Mouse (Mus musculus): ENCODE measurements around the gene Ak5.
A peak's percentile ranks its signal among the peaks of the same experiment; 100 is the strongest.

Ak5 gene

GRCm38 (mm10) chr3:152564516-152565113 is 103.5 kb downstream of the Ak5 start:
- DNase-seq (ENCODE audit: low spot score in 2 of 2): no peak

DNA sequence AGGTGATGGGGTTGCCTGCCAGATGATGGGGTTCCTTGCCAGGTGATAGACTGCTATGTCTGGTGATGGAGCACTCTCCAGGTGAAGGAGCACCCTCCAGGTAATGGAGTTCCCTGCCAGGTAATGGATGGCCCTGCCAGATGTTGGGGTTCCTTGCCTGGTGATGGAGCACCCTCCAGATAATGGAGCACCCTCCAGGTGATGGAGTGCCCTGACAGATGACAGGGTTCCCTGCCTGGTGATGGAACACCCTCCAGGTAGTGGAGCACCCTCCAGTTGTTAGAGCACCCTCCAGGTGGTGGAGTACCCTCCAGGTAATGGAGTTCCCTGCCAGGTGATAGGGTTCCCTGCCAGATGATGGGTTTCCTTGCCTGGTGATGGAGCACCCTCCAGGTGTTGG is 104.3 kb downstream of the Ak5 start:
- DNase-seq (ENCODE audit: low spot score in 2 of 2): no peak

DNA sequence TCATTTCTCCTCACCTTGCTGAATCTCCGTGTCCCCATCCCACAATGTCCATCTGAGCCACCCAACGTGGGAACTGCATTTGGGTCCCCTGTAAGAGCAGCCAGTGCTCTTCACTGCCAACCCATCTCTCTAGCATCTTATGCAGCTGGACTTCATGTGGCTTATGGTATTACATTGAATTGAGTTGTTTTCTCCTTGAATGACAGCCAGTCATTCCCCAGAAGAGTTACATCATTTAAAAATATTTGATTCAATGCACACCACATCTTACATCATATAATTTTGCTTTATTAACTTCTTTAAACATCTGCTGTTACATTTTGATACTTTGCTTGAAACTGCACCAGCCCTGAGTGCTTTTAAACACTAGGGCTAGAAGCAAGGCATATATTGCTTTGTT is 106.5 kb downstream of the Ak5 start:
- no peak for DNase-seq (ENCODE audit: low spot score in 2 of 2)

DNA sequence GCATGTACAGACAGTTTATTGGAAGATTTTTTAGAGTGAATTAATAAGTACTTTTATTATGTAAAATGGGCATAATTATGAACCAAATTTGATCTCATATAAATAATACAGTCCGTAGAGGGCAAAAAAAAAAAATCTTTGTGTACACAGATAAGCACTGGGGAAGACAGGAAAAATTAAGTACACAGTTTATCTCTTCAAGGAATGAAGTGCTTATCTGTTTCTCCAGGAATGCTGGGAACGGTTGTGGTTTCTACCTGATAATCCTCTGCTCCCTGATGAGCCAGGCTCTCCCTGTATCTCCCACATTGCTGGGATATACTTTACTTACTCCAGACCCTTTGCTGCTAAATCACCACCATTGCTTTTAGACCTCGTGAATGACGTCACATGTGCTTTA is 108.9 kb downstream of the Ak5 start:
- DNase-seq (ENCODE audit: low spot score in 2 of 2): no peak

DNA sequence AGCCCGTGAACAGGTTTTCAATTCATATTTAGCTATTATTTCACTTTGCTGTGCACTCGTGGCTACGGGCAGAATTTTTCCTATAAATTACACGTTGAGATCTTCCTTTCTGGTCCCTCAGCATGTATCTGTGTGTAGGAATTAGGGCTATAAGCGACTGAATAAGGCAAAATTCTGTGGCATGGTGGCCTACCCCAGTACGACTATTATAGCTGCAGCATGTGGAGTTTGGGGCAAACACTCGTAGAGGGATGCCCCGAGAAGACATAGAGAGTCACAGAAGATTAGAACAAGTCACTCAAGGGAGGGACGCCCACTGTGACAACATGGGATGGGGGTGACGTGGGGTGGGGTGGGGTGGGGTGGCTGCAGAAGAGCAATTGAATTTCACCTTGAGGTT is 110.1 kb downstream of the Ak5 start:
- DNase-seq (ENCODE audit: low spot score in 2 of 2): no peak

DNA sequence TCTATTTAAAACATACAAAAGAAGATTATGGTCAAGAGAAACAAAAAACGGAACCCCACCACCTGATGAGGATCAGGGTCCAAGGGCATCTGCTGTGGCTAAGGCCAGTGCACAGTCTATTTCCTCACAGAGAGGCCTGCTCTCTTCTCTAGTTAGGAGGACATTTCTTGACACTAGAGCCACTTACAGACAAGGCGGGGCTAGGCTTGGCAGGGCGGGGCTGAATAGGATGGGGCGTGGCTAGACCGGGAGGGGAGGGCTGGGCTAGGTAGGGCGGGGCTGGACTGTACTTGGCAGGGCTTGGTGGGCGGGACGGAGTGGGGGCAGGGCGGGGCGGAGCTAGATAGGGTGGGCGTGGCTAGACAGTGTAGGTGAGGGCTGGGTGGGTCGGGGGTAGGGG is 110.5 kb downstream of the Ak5 start:
- DNase-seq (ENCODE audit: low spot score in 2 of 2): peak; percentile 53

DNA sequence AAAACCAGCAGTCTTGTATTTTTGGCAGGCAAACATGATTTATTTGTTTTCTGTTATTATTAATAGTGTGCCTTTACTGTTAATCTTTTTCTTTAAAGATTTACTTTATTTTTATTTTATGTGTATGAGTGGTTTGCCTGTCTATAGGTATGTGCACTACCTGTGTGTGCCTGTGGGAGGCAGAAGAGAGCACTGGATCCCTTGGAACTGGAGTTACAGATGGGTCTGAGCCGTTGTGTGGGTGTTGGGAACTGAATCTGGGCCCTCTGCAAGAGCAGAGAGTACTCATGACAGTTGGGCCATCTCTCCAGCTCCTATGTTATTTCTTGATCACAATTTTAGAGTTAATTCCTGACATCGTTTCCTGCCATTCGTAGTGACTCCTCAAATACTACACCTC is 111.2 kb downstream of the Ak5 start:
- no peak for DNase-seq (ENCODE audit: low spot score in 2 of 2)

DNA sequence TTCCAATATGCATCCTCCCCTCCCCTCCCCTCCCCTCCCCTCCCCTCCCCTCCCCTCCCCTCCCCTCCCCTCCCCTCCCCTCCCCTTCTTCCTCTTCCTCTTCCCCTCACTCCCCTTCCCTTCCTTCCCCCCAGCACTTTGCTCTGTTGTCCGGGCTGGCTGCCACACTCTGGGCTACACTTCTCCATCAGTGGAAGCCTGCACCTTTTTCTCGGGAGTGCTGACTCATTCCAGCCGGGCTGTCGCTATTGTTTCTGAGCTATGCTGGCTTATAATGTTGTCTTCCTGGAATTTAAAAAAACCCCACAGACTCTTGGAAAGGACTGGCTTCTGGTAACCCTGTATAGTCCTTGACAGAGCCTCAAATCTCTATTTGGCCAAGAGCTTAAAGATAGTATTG is 111.7 kb downstream of the Ak5 start:
- no peak for DNase-seq (ENCODE audit: low spot score in 2 of 2)

DNA sequence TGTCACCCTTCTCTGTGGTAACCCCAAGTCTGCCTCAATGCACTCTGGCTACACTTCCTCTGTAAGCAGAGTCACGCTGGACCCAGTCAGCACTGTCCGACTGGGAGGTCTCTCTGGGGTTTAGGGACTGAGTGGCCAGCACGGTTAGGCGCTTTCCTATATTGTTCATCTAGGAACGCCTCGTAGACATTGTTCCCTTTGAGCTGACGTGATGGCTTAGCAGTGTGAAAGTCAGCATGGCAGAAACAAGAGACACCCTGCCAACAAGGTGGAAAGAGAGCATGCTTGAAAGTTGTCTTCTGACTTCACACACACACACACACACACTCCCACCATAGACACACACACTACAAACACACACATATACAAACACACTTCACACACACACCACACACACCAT is 112.9 kb downstream of the Ak5 start:
- DNase-seq (ENCODE audit: low spot score in 2 of 2): no peak

DNA sequence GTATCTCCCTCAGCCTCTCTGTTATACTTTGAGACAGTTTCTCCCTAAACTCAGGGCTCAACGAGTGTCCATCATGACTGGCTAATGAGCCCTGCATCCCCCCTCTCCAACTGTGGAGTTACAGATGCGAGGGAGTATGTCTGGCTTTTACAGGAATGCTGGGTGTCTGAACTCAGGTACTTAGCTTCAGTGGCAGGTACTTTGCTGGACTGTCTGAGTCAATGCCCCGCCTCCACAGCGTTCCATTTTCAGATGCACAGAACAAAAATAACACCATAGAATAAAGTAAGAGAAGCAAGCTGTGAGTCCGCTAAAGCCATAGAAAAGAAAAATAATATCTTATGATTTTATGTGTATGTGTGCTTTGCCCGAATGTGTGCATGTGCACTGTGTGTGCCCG is 113.8 kb downstream of the Ak5 start:
- DNase-seq (ENCODE audit: low spot score in 2 of 2): no peak

DNA sequence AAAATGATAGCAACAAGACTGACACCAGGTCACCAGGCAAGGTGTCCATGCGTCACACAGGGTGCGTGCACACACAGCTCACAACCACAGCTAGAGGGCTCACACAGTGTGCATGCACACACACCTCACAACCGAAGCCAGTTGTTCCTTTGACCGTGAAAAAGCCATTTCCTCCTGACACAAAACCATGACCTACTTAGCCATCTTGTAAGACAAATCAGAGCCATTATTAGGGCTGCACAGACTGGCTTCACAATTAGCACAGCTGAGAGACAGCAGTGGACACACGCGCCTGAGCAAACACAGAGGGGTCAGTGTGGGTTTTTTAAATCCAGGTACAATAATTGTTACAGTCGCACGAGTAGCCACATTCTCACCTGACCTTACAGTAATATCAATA is 115.5 kb downstream of the Ak5 start:
- no peak for DNase-seq (ENCODE audit: low spot score in 2 of 2)

- no peak for DNase-seq (ENCODE audit: low spot score in 2 of 2)
These were observed 117.5 kb downstream of the Ak5 start for GRCm38 (mm10) chr3:152550528-152551115.

- no peak for DNase-seq (ENCODE audit: low spot score in 2 of 2)
These were observed 118.1 kb downstream of the Ak5 start for GRCm38 (mm10) chr3:152550031-152550430.

GRCm38 (mm10) chr3:152544921-152545320 is 123.2 kb downstream of the Ak5 start:
- no peak for DNase-seq (ENCODE audit: low spot score in 2 of 2)

DNA sequence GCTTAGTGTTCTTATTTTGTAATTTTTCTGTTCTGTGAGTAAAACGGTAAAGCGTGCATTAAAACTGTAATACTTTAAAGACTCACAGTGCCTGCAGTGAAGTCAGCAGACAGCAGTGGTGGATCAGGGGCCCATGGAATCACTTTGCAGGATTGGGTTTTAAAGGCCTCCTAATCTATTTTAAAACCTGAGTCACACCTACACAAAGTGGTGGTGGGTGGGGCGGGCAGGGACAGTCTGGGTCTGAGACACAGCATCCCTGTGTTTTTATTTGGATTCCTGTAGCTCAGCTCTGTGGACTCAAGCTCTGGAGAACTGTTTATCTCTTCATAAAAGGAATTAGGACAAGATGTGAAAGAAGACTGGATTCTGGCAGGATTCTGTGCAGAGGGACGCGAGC is 125.9 kb downstream of the Ak5 start:
- DNase-seq (ENCODE audit: low spot score in 2 of 2): no peak

- no peak for DNase-seq (ENCODE audit: low spot score in 2 of 2)
These were observed 137.8 kb downstream of the Ak5 start for GRCm38 (mm10) chr3:152530344-152530743.

GRCm38 (mm10) chr3:152529058-152529972 is 138.8 kb downstream of the Ak5 start:
- DNase-seq (ENCODE audit: low spot score in 2 of 2): no peak

DNA sequence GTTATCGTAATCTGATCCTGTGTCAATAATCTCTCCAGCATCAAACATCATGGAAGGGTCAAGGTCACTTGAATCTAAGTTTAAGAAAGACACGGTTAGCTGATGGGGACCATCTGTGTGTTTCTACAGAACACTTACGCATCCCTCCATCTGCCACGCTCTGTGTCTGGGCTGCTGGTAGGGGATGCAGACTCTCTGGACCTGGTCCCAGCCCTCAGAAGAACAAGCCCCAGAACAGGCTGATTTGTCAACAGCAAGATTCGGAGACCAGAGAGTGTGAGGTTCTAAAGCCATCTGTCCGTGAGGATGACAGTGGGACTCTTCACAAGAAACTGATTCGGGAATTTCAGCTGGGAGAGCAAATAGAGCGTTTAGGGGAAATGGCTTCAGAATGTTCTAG is 141.4 kb downstream of the Ak5 start:
- DNase-seq (ENCODE audit: low spot score in 2 of 2): no peak

GRCm38 (mm10) chr3:152523315-152523638 is 144.9 kb downstream of the Ak5 start:
- no peak for DNase-seq (ENCODE audit: low spot score in 2 of 2)

- DNase-seq (ENCODE audit: low spot score in 2 of 2): no peak
These were observed 145.4 kb downstream of the Ak5 start for GRCm38 (mm10) chr3:152522634-152523314.

GRCm38 (mm10) chr3:152521054-152521453 is 147.1 kb downstream of the Ak5 start:
- DNase-seq (ENCODE audit: low spot score in 2 of 2): no peak

- no peak for DNase-seq (ENCODE audit: low spot score in 2 of 2)
These were observed 148.1 kb downstream of the Ak5 start for GRCm38 (mm10) chr3:152520074-152520473.

GRCm38 (mm10) chr3:152519556-152519955 is 148.6 kb downstream of the Ak5 start:
- no peak for DNase-seq (ENCODE audit: low spot score in 2 of 2)

Measured in spleen, postnatal 14 days (tissue).